Mouse (Mus musculus) lung, adult 2 months (tissue): Measurements from ENCODE around the gene Slc35b1. TPM values are rescaled to one million over a fixed set of nuclear protein-coding genes. Genes with fewer than 3 reads are reported as not detected.

Source experiments
- DNase-seq: peaks from one replicate; pipeline ENCODE4 v3.0.0; 2022
- H3K4me1 ChIP-seq: fragments of 200-500 bp; 2 replicates; pipeline ENCODE4 v1.6.1; 2011; ENCODE audit warnings: low read length; ENCODE audit not compliant: control insufficient read depth, insufficient read depth
- H3K4me3 ChIP-seq: fragments of 200-500 bp; replicated peaks from 2 replicates; pipeline ENCODE3; 2011; ENCODE audit warnings: low read depth, mild to moderate bottlenecking, control low read depth, low read length; ENCODE audit errors: extremely low read depth
- CTCF ChIP-seq: fragments of 200-500 bp; IDR thresholded peaks from 2 replicates; pipeline ENCODE4 v1.5.1; 2011; ENCODE audit warnings: mild to moderate bottlenecking, low read length, control low read depth; ENCODE audit not compliant: insufficient read depth
- POLR2A ChIP-seq: fragments of 200-500 bp; IDR thresholded peaks from 2 replicates; pipeline ENCODE4 v1.6.1; 2011; ENCODE audit warnings: low read depth, mild to moderate bottlenecking, control low read depth, low read length, borderline replicate concordance; ENCODE audit errors: extremely low read depth
- WGBS: fragments of 180-500 bp; shearing (Covaris S2); methylation state at CpG from one replicate; pipeline ENCODE4 v1.1.7; 2018; 5-methylcytosine and 5-hydroxymethylcytosine counted together
- polyA plus RNA-seq: library from polyadenylated mRNA; depleted of rRNA; stranded (reverse); fragments of >200 nt; gene quantifications from 2 replicates; pipeline ENCODE4 v1.2.3, GENCODE M21; 2012; rRNA removed

The Slc35b1 gene
- 60.6 and 80.9 TPM in 2 replicates for polyA plus RNA-seq

DNA sequence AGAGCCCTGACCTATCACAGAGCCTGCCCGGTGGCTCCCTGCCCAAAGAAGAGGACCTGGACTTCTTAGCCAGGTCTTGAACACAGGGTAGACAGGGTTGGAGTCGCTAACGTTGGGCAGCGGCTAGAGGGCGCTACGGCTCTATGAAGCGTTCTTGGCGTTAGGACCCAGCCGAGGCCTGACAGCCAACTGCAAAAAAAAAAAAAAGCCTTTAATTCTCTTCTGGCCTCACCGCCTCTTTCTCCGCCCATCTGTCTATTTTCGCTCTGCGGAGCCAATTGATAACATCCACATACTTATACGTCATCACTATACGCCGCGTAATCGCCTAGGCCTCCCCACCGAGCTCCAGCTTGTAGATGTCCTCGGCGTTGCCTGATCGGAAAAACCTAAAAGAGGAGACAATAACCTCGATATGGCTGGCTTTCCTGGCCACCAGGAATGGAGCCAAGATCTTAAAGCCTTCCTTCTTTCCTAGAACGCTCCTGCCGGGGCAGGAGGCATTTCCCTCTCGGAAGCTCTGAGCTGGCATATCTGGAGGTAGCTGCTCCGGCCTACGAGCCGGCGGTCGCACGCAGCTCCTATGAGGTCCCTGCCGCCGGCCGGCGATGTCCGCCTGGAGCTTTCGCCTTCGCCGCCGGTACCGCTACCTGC, at the start of gene Slc35b1:
Slc35b1 (plus strand) TSS at position 374 of the 654 bp plus-strand sequence.
- peaks cover 7% of the 10 kb centered on the region for H3K4me1 ChIP-seq
- under 1% methylated on average over 42 of the region's 42 CpGs for WGBS

DNA sequence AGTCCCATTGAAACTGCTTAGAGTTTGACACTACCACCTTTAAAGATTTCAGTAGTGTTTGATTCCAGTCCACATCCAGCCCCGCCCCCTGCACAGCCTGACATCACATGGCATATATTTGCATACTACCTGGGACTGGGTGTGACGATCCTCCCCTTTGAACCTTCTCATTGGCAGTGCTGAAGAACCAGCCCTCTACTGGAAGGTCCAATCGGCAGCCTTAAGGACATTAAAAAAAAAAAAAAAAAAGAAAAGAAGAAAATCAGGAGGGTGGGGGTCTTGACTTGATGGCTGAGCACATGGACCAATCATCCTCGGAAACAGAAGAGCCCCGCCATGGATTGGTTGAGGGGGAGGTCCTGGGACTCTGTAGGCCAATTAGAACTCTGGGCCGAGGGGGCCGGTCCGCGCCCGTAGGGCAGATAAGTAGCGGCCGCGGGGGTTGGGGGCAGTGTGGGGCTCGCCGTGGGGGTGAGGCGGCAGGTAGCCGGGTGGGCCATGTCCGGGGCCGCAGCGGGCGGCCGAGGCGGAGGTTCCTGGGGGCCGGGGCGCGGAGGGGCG, 47.8 kb upstream of the Slc35b1 start, which contains the start of gene Fam117a:
Fam117a (plus strand) TSS at position 451 of the 561 bp plus-strand sequence.
- peak; percentile 73 for DNase-seq
- no peak for TF ChIP-seq CTCF
- TF ChIP-seq POLR2A, result peak; percentile 49; the same call in 1 of the 2 replicates
- Histone ChIP-seq H3K4me1 (peaks cover 7% of the 10 kb centered on the region), H3K4me3 (peak within 1 kb of the TSS; percentile 59)
- under 1% methylated on average over 22 of the region's 27 CpGs for WGBS

More for the DNA sequence above, at the start of gene Slc35b1:
- TF ChIP-seq POLR2A (peak; percentile 71; the same call in 1 of the 2 replicates), CTCF (peak; percentile 90)
- DNase-seq, result peak; percentile 95
- peak within 1 kb of the TSS; percentile 87 for H3K4me3 ChIP-seq

DNA sequence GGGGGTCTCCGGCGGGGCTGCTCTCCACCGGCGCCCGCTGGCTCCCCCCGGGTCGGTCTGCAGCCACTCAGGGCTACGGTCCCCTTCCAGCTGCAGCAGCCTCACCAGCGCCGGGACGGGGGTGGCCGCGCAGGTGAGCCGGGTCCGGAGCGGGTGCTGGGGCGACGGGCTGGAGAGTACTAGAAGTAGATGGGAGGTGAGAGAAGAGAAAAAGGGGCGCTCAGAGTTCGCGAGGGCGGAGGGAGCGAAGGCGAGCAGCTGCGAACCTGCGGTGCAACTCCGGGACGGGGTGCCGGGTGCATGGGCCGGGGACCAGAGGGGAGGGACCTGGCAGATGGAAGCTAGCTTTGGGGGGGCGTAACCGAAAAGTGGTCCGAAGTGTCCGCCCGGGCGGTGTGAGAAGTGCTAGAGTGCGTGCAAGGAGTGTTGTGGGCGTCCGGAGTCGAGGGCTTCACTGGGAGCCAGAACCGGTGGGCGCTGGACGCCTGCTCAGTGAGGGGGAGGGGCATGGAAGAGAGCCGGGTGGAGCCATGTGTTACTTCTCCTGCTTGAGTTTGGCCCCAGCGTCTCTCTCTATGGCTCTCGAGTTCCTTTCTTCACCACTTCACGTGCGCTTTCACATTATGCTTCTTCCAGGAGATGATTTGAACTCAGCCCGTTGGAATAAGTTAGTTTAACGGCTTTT, 47.2 kb upstream of the Slc35b1 start:
- H3K4me3 ChIP-seq, result peak overlapping the region; percentile 59
- WGBS, result 2% methylated on average over 44 of the region's 50 CpGs
- peaks cover 7% of the 10 kb centered on the region for H3K4me1 ChIP-seq
- peak; percentile 78 for DNase-seq
- TF ChIP-seq POLR2A (no peak), CTCF (no peak)

DNA sequence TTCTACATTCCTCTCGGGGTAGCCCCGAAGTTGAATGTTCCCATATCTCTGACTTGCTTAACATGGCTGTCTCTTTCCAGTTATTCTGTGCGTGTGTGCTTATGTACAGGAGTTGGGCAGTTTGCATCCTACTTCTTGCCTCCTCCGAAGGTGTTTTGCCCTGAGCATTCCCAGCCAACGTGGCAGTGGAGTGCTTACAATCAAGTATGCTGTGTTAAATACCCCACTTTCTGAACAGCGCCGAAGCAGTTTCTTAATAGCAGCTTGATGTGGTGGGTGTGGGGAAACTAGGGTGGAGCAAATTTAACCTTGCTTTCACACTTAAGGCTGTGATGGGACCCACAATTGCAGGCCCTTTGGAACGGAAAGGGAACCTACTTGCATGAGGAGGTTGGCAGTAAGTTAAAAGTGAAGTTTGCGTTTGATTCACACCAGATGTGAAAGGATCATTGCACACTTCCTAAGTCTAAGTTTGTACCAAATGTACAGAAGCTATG, 46.6 kb upstream of the Slc35b1 start:
- no peak for DNase-seq
- 19% methylated on average over 9 of the region's 9 CpGs for WGBS
- peak overlapping the region; percentile 59 for H3K4me3 ChIP-seq
- H3K4me1 ChIP-seq, result peaks cover 7% of the 10 kb centered on the region
- TF ChIP-seq POLR2A (no peak), CTCF (no peak)

DNA sequence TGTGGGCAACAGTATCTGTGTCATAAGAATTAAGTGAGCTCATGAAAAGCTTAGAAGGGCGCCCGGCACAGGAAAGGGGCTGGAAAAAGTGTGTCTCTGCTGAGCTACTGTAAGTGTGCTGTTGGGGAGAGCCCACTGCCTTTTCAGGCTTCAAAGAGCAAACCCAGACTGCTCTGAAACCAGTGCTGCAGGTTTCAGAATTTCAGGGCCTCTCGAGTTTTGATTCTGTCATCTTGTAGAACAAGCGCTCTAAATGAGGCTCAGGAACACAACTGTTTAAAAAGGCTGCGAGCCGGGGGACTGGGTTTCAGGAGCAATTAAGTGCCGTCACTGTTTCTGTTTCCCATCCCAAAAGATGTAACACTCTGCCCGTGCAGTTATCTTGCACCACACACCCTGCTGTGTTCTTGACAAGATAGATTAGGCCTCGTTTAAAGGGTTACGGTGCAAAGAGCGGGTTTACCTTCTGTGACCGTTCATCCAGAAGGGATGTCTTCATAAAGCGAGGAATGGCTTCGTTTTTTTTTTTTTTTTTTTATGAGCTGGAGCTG, 44.9 kb upstream of the Slc35b1 start:
- WGBS, result 27% methylated on average over 14 of the region's 14 CpGs
- Histone ChIP-seq H3K4me1 (peaks cover 13% of the 10 kb centered on the region), H3K4me3 (no peak overlapping the region)
- no peak for TF ChIP-seq CTCF
- no peak for TF ChIP-seq POLR2A
- DNase-seq, result no peak

DNA sequence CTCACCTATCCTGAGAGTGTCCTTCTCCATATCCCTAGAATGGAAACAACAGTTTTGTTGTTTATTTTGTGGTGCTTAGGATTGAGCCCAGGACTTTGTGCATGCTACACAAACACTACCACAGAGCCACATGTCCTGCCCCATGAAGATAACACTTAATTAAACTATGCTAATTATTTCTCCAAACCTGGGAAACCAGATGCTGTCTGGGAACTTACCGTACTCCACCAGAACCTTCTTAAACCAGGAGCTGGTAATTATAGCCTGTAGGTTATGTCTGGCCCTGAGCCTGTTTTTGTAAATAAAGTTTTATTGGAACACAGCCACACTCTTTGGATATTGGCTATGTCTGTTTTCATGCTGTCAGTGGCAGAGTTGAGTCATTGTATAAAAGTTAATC, 44.2 kb upstream of the Slc35b1 start:
- TF ChIP-seq POLR2A, result no peak
- no peak for TF ChIP-seq CTCF
- Histone ChIP-seq H3K4me3 (no peak overlapping the region), H3K4me1 (peaks cover 13% of the 10 kb centered on the region)
- no peak for DNase-seq
- WGBS, result 72% methylated on average over 1 of the region's 1 CpGs

DNA sequence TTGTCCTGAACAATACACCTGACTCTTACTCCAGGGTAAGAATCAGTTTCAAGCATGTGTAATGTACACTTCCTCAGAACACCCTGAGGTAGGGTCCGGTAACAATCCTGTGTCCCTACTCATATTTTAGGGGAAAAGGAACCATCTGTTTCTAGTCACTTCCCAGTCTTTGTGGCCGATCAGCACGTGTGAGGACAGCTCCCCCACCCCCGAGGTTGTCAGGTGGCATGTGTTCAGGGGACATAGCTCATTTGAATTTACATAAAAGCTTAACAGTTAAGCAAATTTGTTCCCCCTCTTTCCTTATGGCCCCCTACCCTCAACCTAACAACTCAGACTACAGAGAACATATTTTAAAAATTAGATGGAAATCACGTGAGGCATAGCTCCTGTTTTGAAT, 43.8 kb upstream of the Slc35b1 start:
- no peak overlapping the region for H3K4me3 ChIP-seq
- no peak for DNase-seq
- peaks cover 13% of the 10 kb centered on the region for H3K4me1 ChIP-seq
- WGBS, result 46% methylated on average over 5 of the region's 5 CpGs
- TF ChIP-seq POLR2A (no peak), CTCF (no peak)

DNA sequence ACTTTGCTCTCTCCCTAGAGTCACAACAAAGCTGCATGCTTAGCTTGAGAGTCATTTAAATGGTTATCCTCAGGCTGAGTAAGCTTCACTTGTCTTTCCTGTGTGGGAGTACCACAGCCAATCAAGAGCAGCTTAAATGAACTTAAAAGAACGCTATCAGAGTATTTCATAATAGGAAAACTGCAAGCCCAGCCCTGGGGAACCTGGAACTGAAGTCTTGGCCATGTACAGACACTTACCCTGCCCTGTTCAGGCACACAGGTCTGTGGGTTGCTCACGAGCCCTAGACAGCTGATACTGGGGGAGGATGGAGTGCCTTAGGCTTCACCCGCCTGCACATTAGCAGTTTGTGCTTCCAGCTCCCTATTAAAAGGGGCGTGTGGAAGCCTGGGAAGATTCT, 41.3 kb upstream of the Slc35b1 start:
- 42% methylated on average over 4 of the region's 4 CpGs for WGBS
- TF ChIP-seq POLR2A (no peak), CTCF (no peak)
- no peak for DNase-seq
- Histone ChIP-seq H3K4me1 (peaks cover 13% of the 10 kb centered on the region), H3K4me3 (no peak overlapping the region)

DNA sequence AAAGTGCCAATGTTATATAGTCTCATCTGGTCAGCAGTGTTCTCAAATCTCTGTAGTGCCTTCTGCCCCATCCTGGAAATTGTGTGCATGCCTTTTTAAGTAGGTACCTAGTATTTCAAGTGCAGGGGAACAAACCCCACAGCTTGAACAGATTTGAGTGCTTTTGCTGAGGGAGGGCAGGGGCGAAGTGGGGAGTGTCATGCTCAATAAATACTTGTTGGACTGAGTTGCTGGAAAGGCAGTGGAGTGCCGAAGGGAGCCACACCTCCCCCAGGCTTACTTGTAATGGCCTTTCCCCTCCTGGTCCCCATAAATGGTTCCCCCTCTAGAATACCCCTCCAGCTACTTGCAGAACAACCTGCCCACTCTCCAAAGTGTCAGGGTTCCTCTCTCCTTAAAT, 40.3 kb upstream of the Slc35b1 start:
- TF ChIP-seq POLR2A (no peak), CTCF (no peak)
- DNase-seq, result no peak
- Histone ChIP-seq H3K4me3 (no peak overlapping the region), H3K4me1 (peaks cover 7% of the 10 kb centered on the region)
- 50% methylated on average over 2 of the region's 2 CpGs for WGBS
